Mouse (Mus musculus) adrenal gland, adult 18-20 months (tissue): ENCODE data around the gene Olfr884. TPM values are rescaled to one million over a fixed set of nuclear protein-coding genes. Genes with fewer than 3 reads are reported as not detected.

Experiments used
- DNase-seq, 2 experiments: peaks; one replicate each; pipeline ENCODE4 v3.0.0; 2021 to 2022; ENCODE audit warnings: low spot score in 2 of 2
- long read RNA-seq, 2 experiments: library from polyadenylated mRNA; stranded (forward); transcript quantifications; one replicate each; pipeline ENCODE4 v2.0.0; 2021
- total RNA-seq, 2 experiments: library from RNA; stranded (reverse); gene quantifications; 1 replicate in 1 of 2; 2 replicates in 1 of 2; pipeline ENCODE4 v1.2.3; 2021

Gene Olfr884
- not detected for total RNA-seq
- long read RNA-seq, experiment 1: 0 reads
- long read RNA-seq, experiment 2: 0 reads

DNA sequence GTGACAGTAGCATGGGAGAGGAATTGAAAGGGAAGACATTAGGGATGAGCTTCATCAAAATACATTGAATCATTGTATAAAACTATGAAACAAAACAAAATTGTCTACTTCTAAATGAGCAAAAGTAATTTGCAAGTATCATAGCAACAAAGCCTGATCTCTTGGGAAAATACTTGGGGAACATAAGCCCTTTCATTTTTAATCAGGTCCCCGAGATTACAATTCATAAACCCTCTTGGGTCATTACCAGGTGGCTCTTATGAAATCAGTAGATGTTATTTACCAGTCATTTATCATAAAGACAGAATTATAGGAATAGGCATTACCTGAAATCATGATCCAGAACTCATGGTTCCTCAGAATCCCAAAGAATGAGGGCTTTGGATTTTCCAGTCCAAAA is at the start of gene Olfr884:
Olfr884 (plus strand) TSS at position 301 of the 400 bp plus-strand sequence.
- DNase-seq: no peak

DNA sequence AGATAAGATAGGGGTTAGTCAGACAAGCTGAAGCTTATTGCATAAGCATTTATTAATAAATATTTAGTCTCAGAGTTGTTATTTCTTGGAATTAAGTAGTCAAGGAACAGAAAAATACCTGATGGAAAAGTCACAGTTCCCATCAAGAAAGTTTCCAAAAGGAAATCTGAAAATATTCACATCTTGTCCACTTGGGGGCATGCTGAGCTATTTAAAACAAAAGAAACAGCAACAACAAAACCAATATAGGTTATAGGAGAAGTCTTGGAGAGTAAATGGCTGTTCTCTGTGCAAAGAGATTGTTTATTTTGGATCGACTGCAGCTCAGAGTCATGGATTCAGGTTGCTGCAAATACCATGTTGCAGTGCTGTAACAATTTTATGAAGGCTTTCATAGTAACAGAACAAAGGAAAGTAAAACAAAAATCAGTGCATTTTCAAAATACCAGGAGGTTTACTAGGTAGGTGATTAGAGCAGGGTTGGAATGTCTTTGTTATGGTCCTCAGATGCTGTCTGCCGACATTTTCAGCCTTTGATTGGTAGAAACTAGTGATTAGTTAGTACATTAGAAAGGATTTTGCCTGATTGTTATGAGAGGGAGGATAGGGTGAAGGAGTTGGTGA is 47.7 kb upstream of the Olfr884 start:
- DNase-seq: no peak

DNA sequence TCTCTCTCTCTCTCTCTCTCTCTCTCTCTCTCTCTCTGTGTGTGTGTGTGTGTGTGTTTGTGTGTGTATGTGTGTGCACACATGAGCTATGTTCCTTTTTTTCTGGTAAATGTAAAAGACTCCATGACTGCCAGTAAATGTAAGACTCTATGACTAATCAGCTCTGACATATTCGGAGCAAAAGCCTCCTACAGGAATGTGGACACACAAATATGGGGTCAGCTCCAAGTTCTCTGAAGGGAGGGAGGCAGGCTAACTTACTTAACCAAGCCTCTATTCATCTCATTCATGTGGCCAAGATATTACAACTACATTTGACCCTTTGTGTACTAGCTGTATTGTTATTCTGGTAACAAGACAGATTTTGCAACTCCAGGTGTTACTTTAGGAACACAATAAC is 46.3 kb upstream of the Olfr884 start:
- DNase-seq: no peak

DNA sequence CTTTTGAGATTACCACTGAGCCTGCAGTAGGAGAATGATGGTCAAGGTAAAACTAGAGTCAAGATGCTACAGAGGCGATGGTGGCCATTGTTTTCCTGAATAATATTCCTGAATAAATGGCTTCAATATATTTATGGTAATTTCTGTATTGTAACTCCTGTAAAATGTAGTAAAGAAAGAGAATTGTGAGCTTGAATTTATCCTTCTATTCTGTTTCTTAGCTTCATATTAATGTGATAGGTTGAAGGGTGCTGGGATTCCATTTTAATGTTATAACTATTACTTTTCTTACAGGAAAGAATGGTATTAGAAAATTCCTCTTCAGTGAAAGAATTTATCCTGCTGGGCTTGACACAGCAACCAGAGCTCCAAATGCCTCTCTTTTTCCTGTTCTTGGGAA is 20.8 kb upstream of the Olfr884 start, which contains the start of gene Olfr883:
Olfr883 (plus strand) TSS at position 301 of the 400 bp plus-strand sequence.
- DNase-seq: no peak

DNA sequence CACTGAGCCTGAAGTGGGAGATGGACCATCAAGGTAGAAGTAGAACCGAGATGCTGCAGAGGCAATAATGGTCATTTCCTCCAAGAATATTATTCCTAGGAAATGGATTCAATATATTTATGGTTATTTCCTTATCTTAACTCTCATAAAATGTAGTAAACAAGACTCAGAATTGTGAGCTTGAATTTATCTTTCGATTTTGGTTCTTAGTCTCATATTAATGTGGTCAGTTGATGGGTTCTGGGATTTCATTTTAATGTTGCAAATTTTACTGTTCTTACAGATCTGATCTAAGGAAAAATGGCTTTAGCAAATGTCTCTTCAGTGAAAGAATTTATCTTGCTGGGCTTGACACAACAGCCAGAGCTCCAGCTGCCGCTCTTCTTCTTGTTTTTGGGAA is 14.7 kb downstream of the Olfr884 start, which contains the start of gene Olfr885:
Olfr885 (plus strand) TSS at position 301 of the 400 bp plus-strand sequence.
- DNase-seq: no peak

DNA sequence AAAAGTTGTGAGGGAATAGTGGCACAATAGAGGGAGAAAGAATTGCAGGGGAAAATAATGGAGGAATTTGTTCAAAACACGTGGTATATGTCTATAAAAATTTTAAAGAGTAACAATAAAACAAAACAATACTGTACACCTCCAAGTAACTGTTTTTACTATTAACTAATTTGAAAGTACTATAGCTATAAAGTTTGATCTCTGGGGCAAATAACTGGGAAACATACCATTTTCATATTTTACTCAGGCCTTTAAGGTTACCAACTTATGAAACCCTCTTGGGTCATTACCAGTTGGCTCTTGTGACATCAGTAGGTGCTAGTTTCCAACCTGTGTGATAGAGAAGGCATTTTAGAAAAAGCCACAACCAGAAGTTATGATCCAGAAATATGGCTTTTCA is 37.4 kb downstream of the Olfr884 start, which contains the start of gene Olfr887:
Olfr887 (plus strand) TSS at position 301 of the 400 bp plus-strand sequence.
- no peak for DNase-seq

Other genes starting within 250 kb of the Olfr884 start
- gene Olfr876, start 243.5 kb upstream of the Olfr884 start, total RNA-seq: not detected
- gene Olfr877, start 192.3 kb upstream of the Olfr884 start, total RNA-seq: under 1 TPM in 1 of 2 experiments, not detected in 1; 0.40 TPM
- gene Olfr145, start 149.8 kb upstream of the Olfr884 start, total RNA-seq: not detected
- not detected for gene Olfr878, start 128.7 kb upstream of the Olfr884 start, total RNA-seq
- gene Olfr881, start 54.7 kb upstream of the Olfr884 start, total RNA-seq: not detected
- not detected for gene Olfr883, start 20.7 kb upstream of the Olfr884 start, total RNA-seq
- gene Olfr885, start 14.8 kb downstream of the Olfr884 start, total RNA-seq: not detected
- gene Olfr887, start 37.5 kb downstream of the Olfr884 start, total RNA-seq: not detected
- not detected for gene Olfr888, start 61.6 kb downstream of the Olfr884 start, total RNA-seq
- gene Olfr889, start 68.6 kb downstream of the Olfr884 start, total RNA-seq: under 1 TPM; 0.10 to 0.35 TPM
- not detected for gene Olfr890, start 96.0 kb downstream of the Olfr884 start, total RNA-seq
- gene Olfr891, start 134.3 kb downstream of the Olfr884 start, total RNA-seq: not detected
- not detected for gene Olfr893, start 161.8 kb downstream of the Olfr884 start, total RNA-seq
- gene Olfr894, start 171.5 kb downstream of the Olfr884 start, total RNA-seq: not detected
- gene Olfr143, start 206.2 kb downstream of the Olfr884 start, total RNA-seq: not detected
- gene Olfr895, start 221.3 kb downstream of the Olfr884 start, total RNA-seq: not detected
- gene Olfr896-ps1, start 244.6 kb downstream of the Olfr884 start, total RNA-seq: not detected